Mouse (Mus musculus) neutrophil, adult 5-6 weeks (primary cell): Measurements from ENCODE around the gene Elk1. TPM values are rescaled to one million over a fixed set of nuclear protein-coding genes. Genes with fewer than 3 reads are reported as not detected.

Experiments
- ATAC-seq: fragments of 151-379, 151-347 bp; 2 replicates; pipeline ENCODE4 v1.8.0; 2017; ENCODE audit warnings: mild to moderate bottlenecking, moderate TSS enrichment; ENCODE audit not compliant: insufficient number of reproducible peaks, poor library complexity, low FRiP score, severe bottlenecking; ENCODE audit errors: extremely low read depth
- total RNA-seq: library from RNA; stranded (forward); fragments of 200-1000 nt; gene quantifications from 2 replicates; pipeline ENCODE4 v1.2.3, GENCODE M21; 2017

The Elk1 gene
- total RNA-seq: 6.1 and 8.1 TPM in 2 replicates

DNA sequence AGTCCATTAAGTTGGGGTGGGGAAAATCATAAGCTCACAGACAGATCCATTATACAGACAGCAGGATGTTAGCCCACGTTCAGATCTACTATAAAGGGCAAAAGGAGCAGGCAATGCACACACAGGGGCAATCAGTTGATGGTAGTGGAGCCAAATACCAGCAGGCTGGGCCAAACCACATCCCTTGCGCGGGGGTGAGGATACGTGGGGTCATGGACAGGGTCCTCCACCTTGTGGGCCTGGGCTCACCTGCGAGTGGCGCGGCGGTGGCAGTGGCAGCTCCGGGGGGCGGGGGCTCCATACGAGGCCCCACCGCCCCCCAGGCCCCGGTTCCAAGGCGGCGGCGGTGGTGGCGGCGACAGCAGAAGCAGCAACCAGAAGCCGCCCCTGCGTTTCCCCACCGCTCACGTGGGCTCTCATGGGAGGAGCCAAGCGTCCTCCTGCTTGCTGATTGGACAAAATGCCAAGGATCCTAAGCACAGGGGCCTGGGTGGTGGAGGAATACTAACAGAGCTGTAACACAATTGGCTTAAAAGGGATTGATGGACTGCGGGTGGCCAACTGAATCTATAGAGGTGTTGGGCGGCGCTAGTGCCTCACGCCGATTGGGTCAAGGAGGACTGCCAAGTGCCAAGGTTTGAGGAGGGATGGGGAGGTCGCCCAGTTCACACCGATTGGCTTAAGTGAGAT lies at the start of gene Elk1:
Gene Elk1 (minus strand): TSS at position 418 of the 690 bp plus-strand sequence.
- ATAC-seq: peak; percentile 99

DNA sequence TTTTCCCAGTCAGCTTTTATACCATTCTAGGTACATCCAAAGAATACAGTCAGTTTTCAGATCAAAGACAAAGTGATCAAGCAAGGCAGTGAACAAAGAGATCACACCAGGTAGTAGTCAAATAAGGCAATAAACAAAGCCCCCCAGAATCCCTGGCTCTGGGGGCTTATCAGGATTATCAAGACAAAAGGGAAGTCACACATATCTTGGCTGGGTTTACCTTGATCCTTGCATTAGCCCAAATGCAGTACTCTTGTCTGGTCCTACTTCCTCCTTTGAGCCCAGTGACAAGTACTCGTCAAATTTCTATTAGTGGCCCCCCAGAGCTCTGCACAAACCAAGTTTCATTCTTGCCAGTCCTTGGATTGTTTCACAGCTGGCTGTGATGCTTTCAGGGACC lies 30.5 kb upstream of the Elk1 start:
- no peak for ATAC-seq

DNA sequence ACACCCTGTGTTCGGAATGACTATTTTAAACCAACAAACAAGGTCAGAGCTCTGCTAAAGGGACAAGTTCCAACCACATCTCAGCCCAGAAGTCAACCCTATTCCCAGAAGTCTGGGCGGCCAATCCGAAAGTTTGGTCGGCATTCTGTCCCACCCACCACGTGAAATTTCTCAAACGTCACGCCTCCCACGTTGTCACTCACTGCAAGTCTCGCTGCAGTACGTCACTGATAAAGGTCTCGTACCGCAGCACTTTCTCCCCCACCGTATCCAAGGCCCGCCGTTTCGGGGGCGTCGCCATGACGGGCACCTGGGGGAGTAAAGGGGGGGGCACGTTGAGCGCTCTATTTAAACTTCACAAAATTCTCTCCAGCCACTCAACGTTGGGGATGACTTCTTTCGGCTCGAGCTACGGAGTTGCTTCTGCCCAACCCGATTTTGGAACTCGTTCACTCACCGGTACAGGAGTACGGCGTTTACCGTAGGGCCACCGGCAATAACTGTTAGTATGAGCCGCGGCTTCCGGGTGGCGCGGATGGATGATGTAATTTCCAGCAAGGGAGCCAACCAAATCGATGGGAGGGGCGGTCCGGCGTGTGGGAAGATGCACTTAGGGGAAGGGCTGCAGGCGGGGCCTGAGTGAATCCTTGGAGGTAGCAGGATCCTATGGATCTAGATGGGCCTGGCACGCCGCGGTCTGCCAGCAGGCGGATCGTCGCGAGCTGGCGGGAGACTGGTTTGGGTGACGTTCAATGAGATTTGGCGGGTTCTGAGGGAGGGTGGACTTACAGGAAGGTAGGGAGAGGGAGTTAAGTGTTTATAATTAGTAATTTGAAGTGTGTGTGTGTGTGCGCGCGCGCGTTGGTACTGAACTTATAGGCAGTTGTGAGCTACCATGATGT lies 11.3 kb upstream of the Elk1 start, which contains the start of gene Uxt:
Gene Uxt (minus strand): TSS at position 541 of the 902 bp plus-strand sequence.
- ATAC-seq: peak; percentile 97

DNA sequence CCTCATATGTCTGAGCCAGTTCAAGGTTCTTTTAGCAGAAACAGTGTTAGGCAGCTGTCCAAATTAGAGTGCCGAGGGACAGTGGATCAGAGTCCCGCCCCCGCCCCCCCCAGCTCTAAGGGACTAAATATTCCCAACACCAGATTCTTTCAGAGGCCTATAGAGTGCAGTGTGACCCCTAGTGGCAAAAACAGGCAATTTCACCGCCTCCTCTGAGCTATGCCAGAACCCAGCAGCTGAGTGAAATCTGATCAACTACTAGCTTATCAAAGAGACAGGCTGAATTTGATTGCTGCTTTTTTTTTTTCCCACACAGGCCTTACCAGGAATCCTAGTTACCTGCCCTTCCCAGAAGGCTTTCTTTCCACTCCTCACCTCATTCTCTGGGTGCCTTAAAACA lies 4.4 kb downstream of the Elk1 start:
- 0 out of 2 replicates have a peak, but pooled peaks have one; percentile 39 for ATAC-seq

DNA sequence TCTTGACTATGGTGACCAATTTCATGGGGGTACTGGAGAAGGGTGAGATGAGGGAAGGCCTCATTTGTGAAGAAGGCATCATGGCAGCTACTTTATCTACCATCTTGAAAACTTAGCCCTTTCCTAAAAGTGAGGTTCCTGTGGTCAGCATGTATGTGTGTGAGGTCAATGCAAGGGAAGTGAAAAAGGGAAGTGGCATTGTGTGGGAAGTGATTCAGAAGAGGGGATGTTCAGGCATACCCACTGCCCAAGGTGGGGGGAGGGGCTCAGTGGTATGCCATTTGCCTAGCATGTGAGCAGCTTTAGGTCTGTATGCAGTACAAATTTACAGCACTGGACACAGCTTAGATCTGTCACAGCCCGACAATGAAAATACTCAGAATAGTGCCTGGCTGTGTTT lies 18.4 kb downstream of the Elk1 start:
- peak; percentile 89 for ATAC-seq

DNA sequence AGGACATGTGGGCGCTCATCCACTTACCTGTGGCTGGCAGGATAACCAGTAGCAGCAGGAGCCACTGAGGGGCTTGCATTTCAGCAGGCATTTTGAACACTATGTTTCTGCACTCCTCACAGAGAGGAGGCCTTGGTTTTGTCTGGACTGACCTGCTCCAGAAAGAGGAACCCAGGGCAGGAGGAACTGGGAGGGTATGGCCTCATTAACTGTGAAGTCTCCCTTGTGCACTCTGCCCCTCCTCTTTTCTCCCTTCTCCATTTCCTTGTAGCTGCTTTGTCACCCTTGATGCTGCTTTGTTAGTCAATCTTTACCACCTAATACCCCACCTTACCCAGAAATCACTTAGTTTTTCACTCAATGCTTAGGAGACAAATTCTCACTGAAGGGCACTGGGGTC lies 19.0 kb downstream of the Elk1 start, which contains the start of gene Cfp:
Gene Cfp (minus strand): TSS at position 192 of the 400 bp plus-strand sequence.
- ATAC-seq: peak; percentile 84

DNA sequence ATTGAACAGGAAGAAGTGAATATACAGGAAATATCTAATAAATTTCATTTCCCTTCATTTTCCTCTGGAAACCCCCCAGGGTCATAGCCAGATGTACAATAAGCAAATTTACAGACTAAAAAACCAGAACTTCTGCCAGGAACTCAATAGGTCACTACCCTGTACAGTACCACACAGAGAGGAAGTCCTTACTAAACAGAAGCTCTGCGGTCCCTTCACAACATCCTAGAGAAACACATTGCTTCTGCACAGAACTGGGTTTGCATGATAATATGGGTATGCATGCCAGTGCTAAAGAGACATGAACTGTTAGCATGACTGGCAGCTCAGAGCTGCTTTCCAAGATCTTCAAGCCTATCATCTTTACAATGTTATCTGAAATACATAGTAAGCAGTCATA lies 20.5 kb downstream of the Elk1 start:
- no peak for ATAC-seq

DNA sequence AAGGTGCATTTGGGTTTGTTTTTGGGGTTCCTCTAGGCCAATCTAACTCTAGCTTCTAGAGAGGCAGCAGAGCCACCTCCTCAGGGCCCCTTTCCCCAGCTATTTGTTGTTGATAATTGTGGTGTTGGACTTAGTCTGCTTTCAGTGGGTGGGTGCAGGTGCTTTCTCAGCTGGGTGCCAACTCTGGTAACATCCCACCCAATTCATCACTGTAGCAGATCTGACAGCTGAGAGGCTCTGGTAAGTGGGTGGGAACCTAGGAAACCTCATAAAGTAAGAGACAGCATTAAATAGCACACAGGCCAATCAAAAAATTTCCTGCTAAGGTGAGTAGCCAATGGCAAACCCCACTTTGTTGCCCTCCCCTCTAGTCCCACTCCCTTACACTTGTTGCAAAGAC lies 25.4 kb downstream of the Elk1 start:
- ATAC-seq: no peak

DNA sequence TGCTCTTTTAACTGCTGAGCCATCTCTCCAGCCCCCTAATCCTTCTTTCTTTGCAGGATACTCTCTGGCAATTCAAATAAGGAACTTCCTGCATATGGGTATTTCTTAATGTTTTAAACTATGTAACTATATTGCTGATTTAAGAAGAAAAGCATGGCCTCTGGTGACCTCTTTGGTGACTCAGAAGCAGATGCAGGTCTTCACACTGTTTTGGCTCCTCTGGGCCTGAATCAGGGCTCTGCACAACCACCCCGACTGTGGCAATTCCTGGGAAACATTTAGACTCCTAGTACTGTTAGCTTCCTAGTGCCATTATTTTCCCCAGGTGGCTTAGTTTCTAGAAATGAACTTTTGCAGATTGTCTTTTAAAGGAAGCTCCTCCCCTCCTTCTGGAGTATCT lies 26.9 kb downstream of the Elk1 start:
- no peak for ATAC-seq

DNA sequence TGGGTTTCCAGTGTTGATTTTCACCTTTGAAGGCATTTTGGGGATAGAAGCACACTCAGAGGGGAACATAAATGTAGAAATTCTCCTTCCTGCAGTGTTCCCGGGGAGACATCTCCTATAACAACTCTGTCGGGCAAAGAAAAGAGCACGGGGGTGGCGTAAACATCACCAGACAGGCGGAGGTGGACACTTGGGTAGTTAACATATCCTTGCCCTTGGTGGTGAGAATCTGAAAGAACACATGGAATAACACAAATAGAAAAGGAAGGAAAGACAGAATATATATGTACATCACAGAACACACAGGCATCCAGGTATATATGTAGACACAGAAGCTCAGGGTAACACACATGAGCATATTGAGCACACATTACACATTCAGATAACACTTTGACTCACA lies 29.0 kb downstream of the Elk1 start:
- ATAC-seq: no peak

DNA sequence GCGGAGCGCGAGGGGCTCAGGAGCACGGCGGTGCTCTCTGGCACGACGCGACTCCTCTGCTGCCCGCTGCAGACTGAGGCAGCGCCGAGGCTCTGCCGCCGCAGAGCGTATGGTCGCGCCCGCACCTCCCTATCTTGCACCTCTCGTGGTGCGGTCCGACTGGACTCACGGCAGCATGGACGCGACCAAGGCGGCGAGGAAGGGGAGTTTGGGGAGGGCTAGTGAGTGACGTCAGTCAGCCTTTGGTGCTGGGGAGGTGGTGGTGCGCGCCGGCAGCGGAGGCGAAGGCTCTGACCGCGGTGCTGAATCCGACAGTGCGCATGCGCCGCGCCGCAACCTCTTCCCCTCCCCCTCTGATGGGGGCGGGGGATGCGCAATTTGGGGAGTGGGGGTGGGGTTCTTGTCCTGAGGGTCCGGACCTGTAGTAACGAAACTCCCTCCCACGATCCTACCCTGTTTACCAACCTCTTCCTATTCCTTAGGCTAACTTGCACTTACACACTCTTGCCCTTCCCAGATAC lies 29.5 kb downstream of the Elk1 start, which contains the start of gene Syn1:
Gene Syn1 (minus strand): TSS at position 161 of the 521 bp plus-strand sequence.
- peak; percentile 99 for ATAC-seq

DNA sequence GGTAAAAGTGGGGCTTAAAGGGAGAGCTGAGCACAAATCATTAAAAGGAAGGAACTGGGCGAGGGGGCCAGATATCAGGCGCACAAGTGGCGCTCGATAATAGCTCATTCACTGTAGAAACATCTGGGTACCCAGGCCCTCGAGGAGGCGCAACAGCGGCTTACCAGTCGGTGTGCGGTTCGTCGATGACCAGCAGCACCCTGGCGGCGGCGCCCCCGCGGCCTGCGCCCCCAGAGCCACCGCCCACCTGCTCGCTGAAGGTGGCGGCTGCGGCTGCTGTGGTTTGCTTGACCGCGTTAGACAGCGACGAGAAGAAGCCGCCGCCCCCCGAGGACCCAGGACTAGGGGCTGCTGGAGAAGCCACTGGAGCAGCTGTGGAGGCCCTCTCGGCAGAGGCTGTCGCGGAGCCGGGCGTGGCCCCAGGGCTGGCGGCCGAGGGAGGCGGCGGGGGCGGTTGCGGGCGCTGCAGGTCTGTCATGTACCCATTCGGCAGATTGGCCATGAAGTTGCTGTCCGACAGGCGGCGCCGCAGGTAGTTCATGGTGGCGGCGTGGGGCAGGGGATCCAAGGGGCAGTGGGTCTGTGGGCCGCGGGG lies 30.1 kb downstream of the Elk1 start:
- ATAC-seq: peak; percentile 27; the same call in 1 of the 2 replicates

DNA sequence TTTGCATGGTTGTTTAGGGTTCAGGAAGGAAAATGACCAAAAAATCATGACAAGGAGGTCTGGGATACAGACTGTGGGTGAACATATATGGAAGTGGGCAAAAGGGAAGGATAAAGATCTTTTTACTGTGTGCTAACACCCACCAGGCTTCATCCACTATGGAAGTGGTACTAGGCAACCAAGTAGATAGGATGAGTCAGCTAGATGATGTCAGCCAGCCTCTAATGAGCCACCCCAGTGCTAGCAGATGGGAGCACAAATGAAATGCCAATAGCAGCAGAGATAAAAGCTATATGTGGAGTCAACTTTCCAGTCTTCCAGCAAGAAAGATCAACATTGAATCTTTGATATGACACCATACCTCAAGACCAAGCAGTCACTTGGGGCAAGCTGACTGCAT lies 35.3 kb downstream of the Elk1 start:
- ATAC-seq: no peak

DNA sequence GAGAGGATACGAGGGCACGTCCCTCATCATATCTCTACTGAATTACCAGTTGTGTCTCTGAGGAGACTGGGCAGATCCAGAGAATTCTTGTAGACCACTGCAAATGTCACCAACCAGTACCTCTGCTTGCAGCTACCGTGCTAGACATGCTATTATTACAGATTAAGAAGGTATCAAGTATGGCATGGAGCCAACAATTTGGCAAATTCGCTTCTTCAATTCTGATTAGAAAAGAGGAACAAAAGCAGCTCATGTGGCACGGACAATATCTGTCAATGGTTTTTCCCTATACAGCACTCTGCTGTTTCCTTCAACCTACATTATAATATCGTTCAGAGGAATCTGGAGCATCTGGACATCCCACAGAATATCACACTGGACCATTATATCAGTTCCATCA lies 36.7 kb downstream of the Elk1 start:
- ATAC-seq: no peak

DNA sequence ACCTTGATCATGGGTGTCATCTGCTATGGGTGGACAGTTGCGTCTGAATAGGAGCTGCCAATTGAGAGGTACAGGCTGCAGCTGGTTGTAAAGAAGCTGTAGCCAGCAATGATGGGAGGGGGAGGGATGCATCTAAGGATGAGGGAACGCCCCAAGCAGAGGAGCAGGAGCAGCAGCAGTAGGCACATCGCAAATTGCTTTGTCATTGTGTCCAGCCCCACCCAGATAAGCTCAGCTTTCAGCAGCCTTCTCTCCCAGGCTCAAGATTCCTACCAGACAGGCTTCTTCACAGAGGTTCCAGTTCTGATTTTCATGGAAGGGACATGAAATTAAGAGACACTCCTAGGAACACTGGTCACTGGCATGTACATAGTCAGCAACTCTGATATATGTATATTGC lies 40.3 kb downstream of the Elk1 start:
- ATAC-seq: no peak

Other genes with a start within 250 kb of the Elk1 start
- 16.7 and 20.8 TPM in 2 replicates for gene Usp11, start 246.7 kb downstream of the Elk1 start, total RNA-seq
- 92.4 and 100 TPM in 2 replicates for gene Araf, start 152.8 kb downstream of the Elk1 start, total RNA-seq
- not detected in 2 replicates for gene Timp1, start 80.4 kb downstream of the Elk1 start, total RNA-seq
- 0.61 and 0.93 TPM in 2 replicates for gene Syn1, start 29.6 kb downstream of the Elk1 start, total RNA-seq
- gene Cfp, start 19.1 kb downstream of the Elk1 start, total RNA-seq: 64.4 and 66.2 TPM in 2 replicates
- gene Uxt, start 11.4 kb upstream of the Elk1 start, total RNA-seq: 22.8 and 24.4 TPM in 2 replicates
- gene Zfp182, start 111.7 kb upstream of the Elk1 start, total RNA-seq: 31.9 and 36.0 TPM in 2 replicates
- not detected in 2 replicates for gene Spaca5, start 117.8 kb upstream of the Elk1 start, total RNA-seq
- gene Zfp300, start 138.9 kb upstream of the Elk1 start, total RNA-seq: 1.1 and 2.0 TPM in 2 replicates
- not detected in 2 replicates for gene Ssxa1, start 165.2 kb upstream of the Elk1 start, total RNA-seq
- not detected in 2 replicates for gene Gm21876, start 225.0 kb upstream of the Elk1 start, total RNA-seq